Mouse (Mus musculus) Muller cell, postnatal 12 days (primary cell): Measurements from ENCODE around the gene Tppp2.

Experiments used
- DNase-seq: peaks from one replicate; pipeline ENCODE4 v3.0.0-alpha.2; 2015; ENCODE audit errors: inconsistent ontology term

The Tppp2 gene

DNA sequence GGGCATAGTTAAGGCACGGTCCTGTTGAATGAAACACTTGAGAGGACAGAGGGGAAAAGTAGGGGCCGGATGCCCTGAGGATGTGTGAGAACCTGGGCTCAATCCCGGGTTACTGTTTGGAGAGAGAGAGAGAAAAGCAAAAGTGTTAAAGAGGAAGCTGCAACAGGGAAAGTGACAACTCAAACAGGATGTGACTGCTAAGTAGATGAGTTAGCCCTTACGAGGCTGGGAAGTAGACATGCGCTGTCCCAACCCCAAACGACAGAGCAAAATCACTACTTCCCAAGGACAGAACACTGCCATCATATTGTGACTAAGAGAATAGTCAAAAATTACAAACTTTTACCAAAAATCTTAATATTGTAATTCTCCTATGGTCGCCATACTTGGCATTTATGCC, 24.0 kb downstream of the Tppp2 start:
- no peak for DNase-seq

DNA sequence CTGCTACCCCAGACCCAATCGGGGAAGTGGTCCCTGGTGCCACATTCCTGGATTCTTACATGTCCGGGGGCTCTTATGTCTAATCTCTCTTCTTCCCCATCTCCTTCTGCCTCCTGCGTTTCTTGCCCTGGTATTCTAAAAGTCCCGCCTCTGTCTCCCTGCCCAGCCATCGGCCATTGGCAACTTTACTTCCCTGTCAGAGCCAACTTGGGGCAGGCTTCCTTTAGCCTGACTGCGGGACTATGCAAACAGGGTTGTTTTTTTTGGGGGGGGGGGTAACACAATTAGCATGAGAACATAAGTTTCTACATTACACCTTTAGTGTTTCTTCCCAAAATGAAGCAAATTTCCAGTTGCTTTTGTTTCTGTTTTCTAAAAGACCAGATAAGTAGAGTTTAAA, 25.1 kb downstream of the Tppp2 start:
- DNase-seq: no peak

DNA sequence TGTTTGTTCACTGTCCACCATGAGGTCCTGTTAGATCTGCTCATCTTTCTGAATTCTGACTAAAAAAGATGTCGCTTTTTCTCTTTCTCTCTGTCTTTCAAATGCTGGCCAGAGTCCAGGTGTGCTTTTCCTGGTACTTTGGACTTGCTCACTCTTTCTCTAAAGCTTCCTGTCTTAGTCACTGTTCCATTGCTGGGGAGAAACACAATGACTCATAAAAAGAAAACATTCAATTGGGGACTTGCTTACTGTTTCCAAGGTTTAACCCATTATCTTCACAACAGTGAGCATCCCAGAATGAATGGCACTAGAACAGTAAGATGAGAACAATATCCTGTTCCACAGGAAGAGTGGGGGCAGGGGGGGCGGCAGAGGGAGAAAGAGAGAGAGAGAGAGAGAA, 42.1 kb downstream of the Tppp2 start:
- DNase-seq: peak; percentile 67

DNA sequence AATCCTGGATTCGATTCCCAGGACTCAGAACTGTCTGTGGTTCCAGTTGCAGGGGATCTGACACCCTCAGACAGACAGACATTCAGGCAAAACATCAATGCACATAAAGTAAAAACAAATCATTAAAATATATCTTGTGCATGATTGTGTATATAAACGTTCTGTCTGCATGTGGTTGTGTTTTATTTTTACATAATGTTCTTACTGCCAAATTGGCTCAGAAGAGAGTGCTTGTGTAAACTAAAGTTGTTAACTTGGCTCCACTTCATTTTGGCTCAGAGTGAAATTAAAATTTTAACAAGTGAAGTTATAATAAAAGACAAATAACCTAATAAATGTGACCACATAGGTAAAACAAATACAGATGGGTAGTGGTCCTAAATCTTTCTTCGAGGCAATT, 49.2 kb downstream of the Tppp2 start:
- DNase-seq: no peak
